Mouse (Mus musculus) gastrocnemius, postnatal 36 days (tissue): ENCODE data around the gene 4931406C07Rik. TPM values are rescaled to one million over a fixed set of nuclear protein-coding genes. Genes with fewer than 3 reads are reported as not detected.
A peak's percentile ranks its signal among the peaks of the same experiment; 100 is the strongest.

ENCODE experiments used
- DNase-seq, 2 experiments: peaks; one replicate each; pipeline ENCODE4 v3.0.0; 2022
- intact Hi-C: fragments of 180-260 bp; cut with DNase I; formaldehyde crosslinking; loops from one replicate; pipeline ENCODE4 v1.15.1; 2025
- total RNA-seq, 2 experiments: library from RNA; stranded (reverse); gene quantifications; 2 replicates each; pipeline ENCODE4 v1.2.3; 2021

Gene 4931406C07Rik
- total RNA-seq, 2 experiments from 2014 or later: 3.3 to 4.2 TPM

DNA sequence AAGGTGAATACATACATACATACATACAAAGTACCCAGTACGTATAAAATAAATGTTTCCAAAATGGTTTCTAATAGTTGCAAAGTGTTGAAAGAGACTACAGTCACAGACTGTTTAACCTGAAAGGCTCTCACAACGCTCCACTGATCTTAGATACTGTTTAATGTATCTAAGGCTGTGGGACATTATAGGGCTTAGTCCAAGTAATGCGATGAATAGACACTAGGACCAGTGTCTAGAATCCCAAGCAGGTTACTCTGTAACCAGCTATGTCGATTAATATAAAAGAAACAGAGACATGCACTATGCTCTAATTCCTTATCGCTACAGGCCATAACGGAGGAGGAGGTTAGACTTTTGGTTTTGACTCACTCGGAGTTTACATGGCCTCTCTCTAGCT is 9.1 kb downstream of the 4931406C07Rik start:
- no peak for DNase-seq
- intact Hi-C loops: no loop called here

- intact Hi-C loops: no loop called here
- DNase-seq: no peak
Observed at GRCm38 (mm10) chr9:15289251-15289650, 17.0 kb downstream of the 4931406C07Rik start.

GRCm38 (mm10) chr9:15288402-15288801 is 17.8 kb downstream of the 4931406C07Rik start:
- no peak for DNase-seq
- intact Hi-C loops: no loop called here

DNA sequence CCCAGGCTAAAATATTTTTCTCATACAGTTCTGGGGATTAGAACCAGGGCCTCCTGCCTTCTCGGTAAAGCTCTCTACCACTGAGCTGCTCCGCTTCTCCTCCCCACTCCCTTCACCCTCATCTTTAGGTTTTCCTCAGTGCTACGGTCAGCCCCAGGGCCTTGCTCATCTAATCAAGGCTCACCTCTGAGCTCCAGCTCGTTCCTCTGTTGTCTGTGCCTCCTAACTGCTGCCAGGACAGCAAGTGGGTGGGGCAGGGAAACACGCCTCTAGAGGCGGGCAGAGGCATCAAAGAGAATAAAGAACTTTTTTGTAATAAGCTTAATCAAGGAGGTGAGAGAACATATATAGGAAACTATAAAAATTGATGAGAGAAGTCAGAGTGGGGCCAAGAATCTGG is 18.4 kb downstream of the 4931406C07Rik start:
- no peak for DNase-seq
- intact Hi-C loops: no loop called here

- DNase-seq: no peak
- intact Hi-C loops: no loop called here
Observed at GRCm38 (mm10) chr9:15285443-15285842, 20.8 kb downstream of the 4931406C07Rik start.

- no peak for DNase-seq
- intact Hi-C loops: no loop called here
Observed at GRCm38 (mm10) chr9:15280491-15280879, 25.8 kb downstream of the 4931406C07Rik start.

DNA sequence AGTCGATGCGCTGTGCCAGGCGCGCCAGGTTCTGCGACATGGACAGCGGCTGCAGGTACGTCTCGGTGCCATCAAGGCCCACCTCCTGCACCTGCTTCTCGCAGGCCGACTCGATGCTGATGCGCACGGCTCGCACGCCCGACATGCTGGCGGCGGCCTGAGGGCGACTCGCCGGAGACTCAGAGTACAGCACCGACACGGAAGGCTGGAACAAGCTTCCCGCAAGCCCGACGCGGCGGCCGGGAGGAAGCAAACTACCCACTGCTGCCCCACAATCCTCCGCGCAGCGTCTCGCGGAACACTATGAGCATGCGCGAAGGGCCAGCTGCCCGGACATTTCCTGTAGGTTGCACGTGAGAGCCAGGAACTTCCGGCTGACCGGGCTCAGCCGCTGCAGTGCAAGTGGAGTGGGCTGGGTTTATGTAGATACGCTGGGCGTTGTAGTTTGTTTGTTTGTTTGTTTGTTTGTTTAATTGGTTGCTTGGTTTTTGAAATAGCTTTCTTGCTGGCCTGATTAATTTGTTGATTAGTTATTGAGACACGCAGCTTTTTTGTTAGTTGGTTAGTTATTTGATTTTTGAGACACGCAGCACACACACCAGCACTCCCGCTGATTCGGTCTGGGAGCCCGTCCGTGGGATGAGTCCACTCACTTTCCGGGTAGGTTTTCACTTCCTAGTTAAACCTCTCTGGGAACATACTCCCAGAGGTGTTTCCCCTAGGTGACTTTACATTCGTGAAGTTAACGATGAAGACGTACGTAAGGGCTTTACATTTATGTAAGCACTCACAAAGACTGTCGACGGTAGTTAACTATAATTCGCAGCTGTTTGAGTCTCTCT is 26.4 kb downstream of the 4931406C07Rik start, which contains the start of gene Med17:
Gene Med17, minus strand, starts transcription at position 283 of the 842 bp plus-strand sequence.
- intact Hi-C loops: no loop called here
- DNase-seq: peak; percentile 85 to 89

- intact Hi-C loops: no loop called here
- no peak for DNase-seq
Observed at GRCm38 (mm10) chr9:15279139-15279648, 27.1 kb downstream of the 4931406C07Rik start.

GRCm38 (mm10) chr9:15278343-15278742 is 27.9 kb downstream of the 4931406C07Rik start:
- no peak for DNase-seq
- intact Hi-C loops: no loop called here

GRCm38 (mm10) chr9:15276855-15277254 is 29.4 kb downstream of the 4931406C07Rik start:
- intact Hi-C loops: no loop called here
- DNase-seq: no peak

DNA sequence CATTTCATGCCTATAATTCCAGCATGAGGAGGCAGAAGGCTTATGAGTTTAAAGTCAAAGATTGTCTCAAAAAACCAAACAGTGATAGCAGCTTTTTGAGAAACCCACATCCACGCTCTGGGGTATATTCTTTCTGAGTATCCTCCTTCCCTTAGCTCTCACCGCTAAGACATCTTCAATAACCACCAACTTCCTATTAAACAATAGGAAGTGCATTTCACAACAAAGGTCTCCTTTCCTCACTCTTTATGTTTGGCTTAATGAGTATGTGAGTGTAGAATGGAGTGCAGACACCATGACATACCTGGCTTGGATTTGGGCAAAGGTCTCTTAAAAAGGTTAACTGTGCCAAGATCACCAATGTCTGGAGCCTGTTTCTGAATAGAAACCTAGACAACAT is 32.3 kb downstream of the 4931406C07Rik start:
- intact Hi-C loops: no loop called here
- no peak for DNase-seq

DNA sequence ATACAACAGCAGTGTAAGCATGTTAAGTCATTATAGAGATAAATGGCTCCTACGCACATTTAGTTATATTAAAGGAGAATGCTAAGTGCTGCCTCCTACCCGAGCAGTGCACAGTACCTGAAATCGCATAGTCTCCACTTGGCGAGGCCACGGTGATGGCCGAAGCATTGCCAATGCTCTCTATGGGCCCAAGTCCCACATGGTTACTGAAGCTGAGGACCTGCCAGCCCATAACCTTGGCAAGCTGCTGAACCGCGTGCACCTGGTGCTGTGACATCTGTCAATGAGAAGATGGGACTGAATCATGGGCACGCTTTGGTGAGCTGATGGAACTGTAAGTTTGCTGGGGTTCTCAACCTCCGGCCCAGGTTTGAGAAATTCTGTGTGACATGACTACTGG is 42.8 kb downstream of the 4931406C07Rik start:
- DNase-seq: no peak
- intact Hi-C loops: no loop called here

DNA sequence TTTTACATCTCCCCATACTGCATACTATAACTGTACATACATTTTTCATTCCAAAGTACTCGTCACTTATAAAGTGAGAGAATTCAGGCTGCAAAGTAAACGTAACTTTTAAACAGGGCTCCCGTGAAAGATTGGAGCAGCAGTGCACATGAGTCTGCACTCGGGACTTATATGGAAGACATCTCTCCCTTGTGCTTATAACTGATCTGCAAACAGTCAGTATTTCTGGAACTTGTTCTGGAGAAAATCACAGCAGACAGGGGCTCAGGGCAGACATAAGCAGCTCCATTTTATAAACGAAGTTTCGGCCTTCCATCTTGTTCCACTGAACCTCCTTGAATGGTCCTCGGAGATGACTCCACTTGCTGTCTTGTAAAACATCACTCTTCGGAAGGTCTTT is 44.3 kb downstream of the 4931406C07Rik start:
- DNase-seq: no peak
- intact Hi-C loops: no loop called here

DNA sequence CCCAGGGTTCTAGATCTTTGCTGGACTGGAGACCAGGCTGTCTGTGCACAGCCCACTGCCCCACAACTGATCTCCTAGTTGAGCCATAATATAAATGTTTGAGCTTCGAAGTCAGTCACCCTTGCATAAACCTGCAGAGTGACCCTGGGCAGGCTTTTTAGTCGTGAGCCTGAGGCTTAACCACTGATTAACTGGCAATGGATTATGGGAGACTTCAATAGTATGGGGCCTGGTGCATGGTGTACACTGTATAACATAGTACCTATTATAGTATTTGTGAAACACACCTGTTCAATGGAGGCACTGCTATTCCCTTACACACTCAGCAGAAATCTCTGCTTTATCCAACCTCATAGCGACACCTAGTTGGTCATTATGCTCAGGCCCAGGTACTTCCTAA is 50.0 kb downstream of the 4931406C07Rik start:
- intact Hi-C loops: no loop called here

GRCm38 (mm10) chr9:15254501-15254900 is 51.7 kb downstream of the 4931406C07Rik start:
- no peak for DNase-seq
- intact Hi-C loops: no loop called here

More for the DNA sequence above, 50.0 kb downstream of the 4931406C07Rik start:
- DNase-seq: no peak

DNA sequence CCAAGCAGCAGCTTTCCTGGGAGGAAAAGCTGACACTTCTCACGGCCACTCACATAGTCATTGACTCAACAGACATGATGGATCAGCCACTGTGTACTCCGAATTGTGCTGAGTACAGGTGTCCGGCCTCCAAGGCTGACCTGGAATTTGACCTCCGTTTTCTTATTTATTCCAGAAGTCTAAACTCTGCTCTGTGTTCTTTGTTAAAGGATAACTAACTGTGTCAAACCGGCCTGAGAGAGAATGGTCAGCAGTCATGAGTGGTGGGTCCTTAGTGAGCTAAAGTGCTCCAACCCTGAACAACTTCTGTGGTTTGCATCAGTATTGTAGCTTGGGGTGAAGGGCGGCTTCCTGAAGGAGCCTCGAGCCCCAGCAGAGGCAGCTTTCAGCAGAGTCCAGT is 54.1 kb downstream of the 4931406C07Rik start:
- DNase-seq: no peak

DNA sequence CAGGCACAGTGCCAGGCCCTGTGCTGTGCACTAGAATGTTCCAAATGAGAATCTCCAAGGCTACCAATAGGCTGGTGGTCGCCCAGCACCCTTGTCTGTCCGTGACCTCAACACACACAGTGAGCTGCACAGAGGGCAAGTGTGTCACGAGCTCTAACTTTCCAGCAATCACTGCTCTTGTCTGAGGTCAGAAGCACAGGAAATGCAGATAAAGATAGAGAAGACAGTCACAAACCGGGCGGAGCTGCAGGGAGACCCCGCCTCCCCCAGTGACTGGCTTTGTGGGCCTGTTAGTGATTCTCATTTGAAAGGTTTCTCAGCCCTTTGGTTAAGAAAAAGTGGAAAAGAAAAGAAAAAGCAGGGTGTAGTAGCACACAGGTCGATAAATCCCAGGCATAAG is 55.9 kb downstream of the 4931406C07Rik start:
- intact Hi-C loops: no loop called here
- no peak for DNase-seq

More for the DNA sequence above, 54.1 kb downstream of the 4931406C07Rik start:
- intact Hi-C loops: no loop called here

DNA sequence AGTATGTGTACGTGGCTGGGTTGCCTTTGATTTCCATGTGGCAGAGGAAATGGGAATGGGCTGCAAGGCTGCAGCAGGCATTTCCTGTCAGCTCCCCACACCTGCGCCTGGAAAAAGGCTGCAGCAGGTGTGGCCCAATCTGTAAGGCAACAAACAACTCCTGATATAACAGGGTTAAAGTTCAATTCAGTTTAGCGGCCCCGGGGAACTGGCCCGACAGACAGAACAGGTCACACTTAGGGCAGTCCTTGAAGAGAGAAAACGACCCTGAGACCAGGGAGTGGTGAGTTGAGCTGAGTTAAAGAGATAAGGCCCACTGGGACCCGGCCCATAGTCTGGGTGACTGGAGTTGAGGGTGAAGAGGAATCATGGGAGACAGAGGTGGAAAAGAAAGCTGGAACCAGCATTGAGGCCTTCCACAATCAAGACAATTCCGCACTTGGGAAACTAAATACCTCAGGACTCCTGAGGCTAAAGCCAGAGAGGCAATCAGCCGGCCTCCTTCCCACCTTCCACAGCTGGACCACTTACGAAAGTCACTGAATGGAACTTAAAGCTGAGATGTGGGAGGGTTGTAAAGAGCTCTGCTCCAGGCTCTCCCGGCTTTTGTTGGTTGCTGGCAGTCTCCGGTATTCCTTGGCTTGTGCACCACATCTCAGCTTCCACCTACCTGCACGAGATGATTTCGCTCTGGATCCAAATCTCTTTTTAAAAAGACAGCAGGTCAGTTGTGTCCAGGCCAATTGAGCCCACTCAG is 60.8 kb downstream of the 4931406C07Rik start:
- intact Hi-C loops: no loop called here

DNA sequence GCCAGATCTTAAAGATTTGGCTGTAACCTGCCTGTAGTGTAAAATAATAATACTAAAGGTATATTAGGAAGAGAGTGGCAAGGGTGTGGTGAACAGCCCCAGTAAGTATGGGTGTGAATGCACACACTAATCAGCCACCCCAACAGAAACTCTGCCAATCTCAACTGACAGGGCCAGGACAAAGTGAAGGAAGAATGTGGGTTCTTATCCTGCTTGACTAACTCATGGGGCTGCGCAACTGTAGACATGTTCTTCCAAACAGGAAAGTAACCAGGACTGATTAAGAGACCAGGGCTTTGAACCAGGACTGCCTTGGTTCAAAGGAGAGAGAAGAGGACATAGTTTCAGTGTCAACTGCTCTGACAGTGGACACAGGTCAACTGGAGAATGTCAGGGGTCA is 64.1 kb downstream of the 4931406C07Rik start:
- DNase-seq: no peak
- intact Hi-C loops: no loop called here

More for the DNA sequence above, 60.8 kb downstream of the 4931406C07Rik start:
- no peak for DNase-seq

DNA sequence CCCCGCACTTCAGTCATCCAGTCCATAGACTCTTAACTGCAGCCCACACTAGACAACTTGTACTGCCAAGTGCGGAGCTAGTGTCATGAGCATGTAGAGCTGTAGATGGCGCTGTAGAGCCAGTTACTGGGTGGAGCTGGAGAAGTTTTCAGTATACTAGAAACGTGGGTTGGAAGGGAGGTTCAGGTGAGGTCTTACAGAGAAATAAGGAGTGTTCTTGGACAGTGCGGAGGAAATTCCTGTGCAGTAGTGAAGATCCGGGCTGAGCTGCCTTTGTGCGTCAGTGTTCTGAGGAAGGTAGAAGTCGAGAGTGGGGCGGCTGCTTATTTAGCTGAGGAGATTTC is 64.7 kb downstream of the 4931406C07Rik start:
- intact Hi-C loops: no loop called here
- DNase-seq: no peak

DNA sequence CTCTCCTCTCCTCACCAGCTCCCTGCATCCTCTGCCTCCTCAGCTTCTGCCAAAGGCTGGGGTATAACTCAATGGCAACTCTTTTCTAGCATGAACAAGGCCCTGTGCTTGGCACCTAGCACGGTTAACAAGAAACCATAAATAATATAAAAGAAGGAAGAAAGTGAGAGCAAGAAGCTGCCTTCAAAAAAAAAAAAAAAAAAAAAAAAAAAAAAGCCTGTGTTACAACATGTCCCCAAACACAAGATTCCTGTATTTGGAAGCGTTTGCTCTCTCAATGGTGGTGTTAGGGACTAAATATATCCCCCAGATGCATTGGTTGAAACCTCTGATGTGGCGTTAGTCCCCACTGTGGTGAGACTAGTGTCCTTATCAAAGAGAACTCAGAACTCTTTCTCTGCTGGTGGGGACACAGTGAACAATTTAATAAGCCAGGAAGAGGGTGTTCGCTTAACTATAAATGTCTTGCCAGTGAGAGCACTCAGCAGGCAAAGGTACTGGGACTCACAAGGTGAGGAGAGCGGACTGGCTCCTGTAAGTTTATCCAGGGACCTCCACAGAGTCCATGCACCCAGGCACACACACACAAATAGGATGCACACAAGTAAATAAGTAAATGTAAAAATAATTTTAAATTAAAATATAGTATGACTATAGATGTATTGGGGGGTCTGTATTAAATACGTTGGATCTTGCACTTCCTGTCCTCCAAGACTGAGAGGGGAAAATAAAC is 65.2 kb downstream of the 4931406C07Rik start:
- intact Hi-C loops: no loop called here
- DNase-seq: no peak
